ENCODE assay signal across 9 mouse cellular contexts in genomic region chr19:38602811-38603210, GRCm38 (mm10).
DNase-seq lines count a peak whose midpoint lies in the region; ATAC-seq and TF ChIP-seq lines count a peak whose summit lies in the region.
"Had no signal": no experiment of that assay in that cellular context is flagged by ENCODE, and none has a peak within 500 bp of the region (broad histone marks: within the 10 kb centered on the region; RNA-seq: fewer than 3 reads in every experiment).

No protein-coding gene starts in this region.

- no peaks in the 10 kb centered on the region for H3K9me3 ChIP-seq in intestine, embryonic 16.5 days (ENCODE audit: control insufficient read depth, low read length)
- H3K9me3 ChIP-seq in intestine, embryonic 15.5 days = no peaks in the 10 kb centered on the region
- no peaks in the 10 kb centered on the region for H3K9me3 ChIP-seq in embryonic facial prominence, embryonic 15.5 days (replicated peaks)
- H3K9me3 ChIP-seq in limb, embryonic 15.5 days = no peaks in the 10 kb centered on the region
- H3K9me3 ChIP-seq in liver, embryonic 11.5 days (ENCODE audit: control insufficient read depth, low read length) = no peaks in the 10 kb centered on the region
- H3K9me3 ChIP-seq: stomach, embryonic 15.5 days had no signal

- peak; percentile 70 for DNase-seq in adrenal gland, postnatal 14 days
- no peak for DNase-seq in left cerebral cortex, adult 2 months (ENCODE audit: extremely low spot score in 1 of 2, low spot score in 2 of 2)
- no peak for DNase-seq in liver, embryonic 11.5 days (ENCODE audit: low spot score)
- DNase-seq in retina, postnatal 1 day = no peak

- no peaks in the 10 kb centered on the region for H3K27me3 ChIP-seq in intestine, embryonic 16.5 days (replicated peaks; ENCODE audit: control insufficient read depth, insufficient read depth, low read length)
- no peaks in the 10 kb centered on the region for H3K27me3 ChIP-seq in intestine, embryonic 15.5 days (replicated peaks)
- H3K27me3 ChIP-seq in embryonic facial prominence, embryonic 15.5 days = no peaks in the 10 kb centered on the region
- H3K27me3 ChIP-seq in limb, embryonic 15.5 days = no peaks in the 10 kb centered on the region
- H3K27me3 ChIP-seq in liver, embryonic 11.5 days (replicated peaks; ENCODE audit: control insufficient read depth, insufficient read depth, low read length) = no peaks in the 10 kb centered on the region
- H3K27me3 ChIP-seq: stomach, embryonic 15.5 days had no signal

- no peaks in the 10 kb centered on the region for H3K36me3 ChIP-seq in intestine, embryonic 16.5 days (ENCODE audit: control insufficient read depth, insufficient read depth, low read length)
- no peaks in the 10 kb centered on the region for H3K36me3 ChIP-seq in intestine, embryonic 15.5 days
- H3K36me3 ChIP-seq in embryonic facial prominence, embryonic 15.5 days = no peaks in the 10 kb centered on the region
- H3K36me3 ChIP-seq in limb, embryonic 15.5 days = no peaks in the 10 kb centered on the region
- H3K36me3 ChIP-seq in liver, embryonic 11.5 days (ENCODE audit: control insufficient read depth, insufficient read depth, low read length) = no peaks in the 10 kb centered on the region
- H3K36me3 ChIP-seq: stomach, embryonic 15.5 days had no signal

- intact Hi-C loops in left cerebral cortex, adult 2 months (cut with DNase I) = no loop called here

- peak; percentile 48; the same call in 1 of the 2 replicates for ATAC-seq in intestine, embryonic 16.5 days
- ATAC-seq in intestine, embryonic 15.5 days = no peak
- ATAC-seq in embryonic facial prominence, embryonic 15.5 days (ENCODE audit: insufficient number of reproducible peaks, low FRiP score, low TSS enrichment, low read depth) = peak; percentile 67
- ATAC-seq in limb, embryonic 15.5 days (ENCODE audit: insufficient number of reproducible peaks, low FRiP score, low TSS enrichment, low read depth) = peak; percentile 55; the same call in 1 of the 2 replicates
- no peak for ATAC-seq in liver, embryonic 11.5 days (replicated peaks; ENCODE audit: low FRiP score)

- H3K4me1 ChIP-seq in intestine, embryonic 16.5 days (ENCODE audit: control insufficient read depth, insufficient read depth, low read length) = peaks cover 10% of the 10 kb centered on the region
- H3K4me1 ChIP-seq in intestine, embryonic 15.5 days (replicated peaks) = 0 out of 2 replicates have a peak, but pooled peaks cover 6% of the 10 kb centered on the region
- H3K4me1 ChIP-seq in embryonic facial prominence, embryonic 15.5 days = peaks cover 4% of the 10 kb centered on the region; the same call in 1 of the 2 replicates
- peaks cover 9% of the 10 kb centered on the region for H3K4me1 ChIP-seq in limb, embryonic 15.5 days
- no peaks in the 10 kb centered on the region for H3K4me1 ChIP-seq in liver, embryonic 11.5 days (replicated peaks; ENCODE audit: control insufficient read depth, insufficient read depth, low read length)

- TF ChIP-seq CTCF in left cerebral cortex, adult 2 months (IDR thresholded peaks at IDR 0.05) = no peak

- H3K9ac ChIP-seq in intestine, embryonic 16.5 days (ENCODE audit: low read depth, low read length) = no peak overlapping the region
- no peak overlapping the region for H3K9ac ChIP-seq in intestine, embryonic 15.5 days
- H3K9ac ChIP-seq in embryonic facial prominence, embryonic 15.5 days = no peak overlapping the region
- H3K9ac ChIP-seq in limb, embryonic 15.5 days = no peak overlapping the region
- H3K9ac ChIP-seq in liver, embryonic 11.5 days (ENCODE audit: low read depth, low read length) = no peak overlapping the region
- H3K9ac ChIP-seq: stomach, embryonic 15.5 days had no signal

- H3K4me2 ChIP-seq in intestine, embryonic 16.5 days (ENCODE audit: low read depth, low read length) = no peak overlapping the region
- H3K4me2 ChIP-seq in intestine, embryonic 15.5 days (replicated peaks) = no peak overlapping the region
- no peak overlapping the region for H3K4me2 ChIP-seq in embryonic facial prominence, embryonic 15.5 days (replicated peaks)
- no peak overlapping the region for H3K4me2 ChIP-seq in limb, embryonic 15.5 days
- H3K4me2 ChIP-seq in liver, embryonic 11.5 days = no peak overlapping the region
- H3K4me2 ChIP-seq: stomach, embryonic 15.5 days had no signal

- WGBS in intestine, embryonic 16.5 days = 70% methylated on average over 9 of the region's 9 CpGs
- WGBS in intestine, embryonic 15.5 days = 74% methylated on average over 9 of the region's 9 CpGs
- WGBS in embryonic facial prominence, embryonic 15.5 days = 41% methylated on average over 9 of the region's 9 CpGs
- 35% methylated on average over 9 of the region's 9 CpGs for WGBS in limb, embryonic 15.5 days
- 80% methylated on average over 9 of the region's 9 CpGs for WGBS in liver, embryonic 11.5 days

- H3K27ac ChIP-seq in intestine, embryonic 16.5 days (ENCODE audit: low read length) = no peak overlapping the region
- H3K27ac ChIP-seq in intestine, embryonic 15.5 days = no peak overlapping the region
- no peak overlapping the region for H3K27ac ChIP-seq in embryonic facial prominence, embryonic 15.5 days (replicated peaks)
- H3K27ac ChIP-seq in limb, embryonic 15.5 days = peak overlapping the region; percentile 22; the same call in 1 of the 2 replicates
- no peak overlapping the region for H3K27ac ChIP-seq in left cerebral cortex, adult 2 months
- H3K27ac ChIP-seq in liver, embryonic 11.5 days (ENCODE audit: low read depth, low read length) = no peak overlapping the region
- H3K27ac ChIP-seq: stomach, embryonic 15.5 days had no signal

- no peak overlapping the region for H3K4me3 ChIP-seq in intestine, embryonic 16.5 days (ENCODE audit: low read length)
- no peak overlapping the region for H3K4me3 ChIP-seq in intestine, embryonic 15.5 days (replicated peaks)
- H3K4me3 ChIP-seq in embryonic facial prominence, embryonic 15.5 days (replicated peaks) = no peak overlapping the region
- H3K4me3 ChIP-seq in limb, embryonic 15.5 days = no peak overlapping the region
- H3K4me3 ChIP-seq in left cerebral cortex, adult 2 months = no peak overlapping the region
- no peak overlapping the region for H3K4me3 ChIP-seq in liver, embryonic 11.5 days (ENCODE audit: low read depth, low read length)
- H3K4me3 ChIP-seq: stomach, embryonic 15.5 days had no signal

Comparison
In these comparisons a context has a peak if more than half of its experiments do, and no peak if none do; other contexts are left out.
1. ATAC-seq: peak in intestine, embryonic 16.5 days (single experiment), embryonic facial prominence, embryonic 15.5 days (single experiment) and limb, embryonic 15.5 days (single experiment); none in intestine, embryonic 15.5 days (single experiment) and liver, embryonic 11.5 days (single experiment).